Mouse (Mus musculus) midbrain, embryonic 15.5 days (tissue): ENCODE measurements around the gene Mptx2. TPM values are rescaled to one million over a fixed set of nuclear protein-coding genes. Genes with fewer than 3 reads are reported as not detected.
"Not testable (repeated sequence)": the region's sequence is repeated elsewhere in the genome, so short reads cannot be mapped to it uniquely, and the experiment has no call there.

ENCODE experiments used
- ATAC-seq: fragments of 200-750 bp; cut with Nextera tagmentation; replicated peaks from 2 replicates; pipeline ENCODE4 v1.8.0; 2017; ENCODE audit warnings: moderate TSS enrichment
- H3K27ac ChIP-seq: fragments of 300-500 bp; sonication (generic); 2 replicates; pipeline ENCODE4 v1.5.1; 2015; ENCODE audit warnings: mild to moderate bottlenecking, inconsistent platforms
- H3K27me3 ChIP-seq: fragments of 300-500 bp; sonication (generic); replicated peaks from 2 replicates; pipeline ENCODE4 v1.6.1; 2015; ENCODE audit warnings: inconsistent platforms
- H3K36me3 ChIP-seq: fragments of 300-500 bp; sonication (generic); replicated peaks from 2 replicates; pipeline ENCODE4 v1.6.1; 2015; ENCODE audit warnings: inconsistent platforms
- H3K4me1 ChIP-seq: fragments of 300-500 bp; sonication (generic); 2 replicates; pipeline ENCODE4 v1.6.1; 2015; ENCODE audit warnings: inconsistent platforms
- H3K4me2 ChIP-seq: fragments of 300-500 bp; sonication (generic); 2 replicates; pipeline ENCODE4 v1.6.1; 2015; ENCODE audit warnings: inconsistent platforms, mild to moderate bottlenecking, moderate library complexity
- H3K4me3 ChIP-seq: fragments of 300-500 bp; sonication (generic); 2 replicates; pipeline ENCODE4 v1.5.1; 2015; ENCODE audit warnings: mild to moderate bottlenecking, inconsistent platforms
- H3K9ac ChIP-seq: fragments of 300-500 bp; sonication (generic); 2 replicates; pipeline ENCODE4 v1.6.1; 2015; ENCODE audit warnings: mild to moderate bottlenecking, inconsistent platforms
- H3K9me3 ChIP-seq: fragments of 300-500 bp; sonication (generic); 2 replicates; pipeline ENCODE4 v1.6.1; 2016; ENCODE audit warnings: inconsistent platforms
- WGBS: fragments of 180-500 bp; shearing (Covaris S2); methylation state at CpG from one replicate; pipeline ENCODE4 v1.1.7; 2015; ENCODE audit warnings: mixed read lengths; 5-methylcytosine and 5-hydroxymethylcytosine counted together
- polyA plus RNA-seq: library from polyadenylated mRNA; unstranded; fragments of >200 nt; fragmentation: Nextera tagmentation; extraction: Ambion mirVana; gene quantifications from 2 replicates; pipeline ENCODE4 v1.2.1, GENCODE M21; 2015

The Mptx2 gene
- not detected in 2 replicates for polyA plus RNA-seq

GRCm38 (mm10) chr1:173277677-173278076 lies at the start of gene Mptx2:
TSS of gene Mptx2 (minus strand) at chr1:173277777.
- Histone ChIP-seq H3K9me3 (no peaks in the 10 kb centered on the region), H3K4me2 (no peak within 1 kb of the TSS)
- 82% methylated on average over 3 of the region's 3 CpGs for WGBS

GRCm38 (mm10) chr1:173326552-173326951 lies 49.0 kb upstream of the Mptx2 start:
- no peak for ATAC-seq
- Histone ChIP-seq H3K27ac (no peak overlapping the region), H3K9ac (no peak overlapping the region), H3K36me3 (no peaks in the 10 kb centered on the region), H3K4me3 (no peak overlapping the region), H3K4me1 (peaks cover 17% of the 10 kb centered on the region), H3K4me2 (no peak overlapping the region), H3K9me3 (no peaks in the 10 kb centered on the region), H3K27me3 (no peaks in the 10 kb centered on the region)
- 63% methylated on average over 1 of the region's 1 CpGs for WGBS

More at GRCm38 (mm10) chr1:173277677-173278076, at the start of gene Mptx2:
- Histone ChIP-seq H3K4me1 (no peaks in the 10 kb centered on the region), H3K27me3 (no peaks in the 10 kb centered on the region), H3K9ac (no peak within 1 kb of the TSS), H3K27ac (no peak within 1 kb of the TSS), H3K4me3 (no peak within 1 kb of the TSS), H3K36me3 (no peaks in the 10 kb centered on the region)
- ATAC-seq: no peak

GRCm38 (mm10) chr1:173325395-173325794 lies 47.8 kb upstream of the Mptx2 start:
- no peak overlapping the region for H3K27ac ChIP-seq
- WGBS: 94% methylated on average over 1 of the region's 1 CpGs
- no peaks in the 10 kb centered on the region for H3K36me3 ChIP-seq
- H3K4me1 ChIP-seq: peaks cover 15% of the 10 kb centered on the region
- H3K9me3 ChIP-seq: no peaks in the 10 kb centered on the region
- ATAC-seq: no peak
- H3K9ac ChIP-seq: no peak overlapping the region
- H3K27me3 ChIP-seq: no peaks in the 10 kb centered on the region
- H3K4me3 ChIP-seq: no peak overlapping the region
- no peak overlapping the region for H3K4me2 ChIP-seq

- Histone ChIP-seq H3K9ac (no peak overlapping the region), H3K9me3 (no peaks in the 10 kb centered on the region), H3K4me2 (no peak overlapping the region), H3K4me3 (no peak overlapping the region), H3K36me3 (no peaks in the 10 kb centered on the region), H3K4me1 (peaks cover 11% of the 10 kb centered on the region), H3K27me3 (no peaks in the 10 kb centered on the region), H3K27ac (no peak overlapping the region)
- WGBS: 63% methylated on average over 4 of the region's 4 CpGs
- ATAC-seq: no peak
Measured at GRCm38 (mm10) chr1:173324961-173325360, 47.4 kb upstream of the Mptx2 start.

- H3K4me1 ChIP-seq: peaks cover 4% of the 10 kb centered on the region; the same call in 1 of the 2 replicates
- H3K36me3 ChIP-seq: no peaks in the 10 kb centered on the region
- H3K9ac ChIP-seq: no peak overlapping the region
- H3K27ac ChIP-seq: no peak overlapping the region
- no peaks in the 10 kb centered on the region for H3K9me3 ChIP-seq
- no peak overlapping the region for H3K4me3 ChIP-seq
- no peak for ATAC-seq
- 23% methylated on average over 5 of the region's 5 CpGs for WGBS
- no peaks in the 10 kb centered on the region for H3K27me3 ChIP-seq
- H3K4me2 ChIP-seq: no peak overlapping the region
Measured at GRCm38 (mm10) chr1:173323839-173324585, 46.4 kb upstream of the Mptx2 start.

GRCm38 (mm10) chr1:173322249-173322627 lies 44.7 kb upstream of the Mptx2 start:
- no peaks in the 10 kb centered on the region for H3K9me3 ChIP-seq
- H3K27ac ChIP-seq: no peak overlapping the region
- no peak overlapping the region for H3K9ac ChIP-seq
- ATAC-seq: no peak; the same call in 1 of the 2 replicates
- no peaks in the 10 kb centered on the region for H3K27me3 ChIP-seq
- 64% methylated on average over 6 of the region's 6 CpGs for WGBS
- H3K36me3 ChIP-seq: no peaks in the 10 kb centered on the region
- no peaks in the 10 kb centered on the region for H3K4me1 ChIP-seq
- H3K4me2 ChIP-seq: no peak overlapping the region
- H3K4me3 ChIP-seq: no peak overlapping the region

- H3K4me1 ChIP-seq: no peaks in the 10 kb centered on the region
- ATAC-seq: no peak; the same call in 1 of the 2 replicates
- no peaks in the 10 kb centered on the region for H3K27me3 ChIP-seq
- H3K36me3 ChIP-seq: no peaks in the 10 kb centered on the region
- no peak overlapping the region for H3K27ac ChIP-seq
- no peaks in the 10 kb centered on the region for H3K9me3 ChIP-seq
- no peak overlapping the region for H3K4me3 ChIP-seq
- no peak overlapping the region for H3K4me2 ChIP-seq
- 55% methylated on average over 8 of the region's 8 CpGs for WGBS
- no peak overlapping the region for H3K9ac ChIP-seq
Measured at GRCm38 (mm10) chr1:173321593-173322248, 44.1 kb upstream of the Mptx2 start.

- H3K36me3 ChIP-seq: no peaks in the 10 kb centered on the region
- ATAC-seq: no peak
- H3K4me1 ChIP-seq: no peaks in the 10 kb centered on the region
- no peak overlapping the region for H3K4me2 ChIP-seq
- H3K27ac ChIP-seq: no peak overlapping the region
- 90% methylated on average over 2 of the region's 2 CpGs for WGBS
- no peaks in the 10 kb centered on the region for H3K9me3 ChIP-seq
- no peak overlapping the region for H3K4me3 ChIP-seq
- no peak overlapping the region for H3K9ac ChIP-seq
- H3K27me3 ChIP-seq: no peaks in the 10 kb centered on the region
Measured at GRCm38 (mm10) chr1:173317925-173318477, 40.4 kb upstream of the Mptx2 start.

GRCm38 (mm10) chr1:173315725-173316124 lies 38.1 kb upstream of the Mptx2 start:
- H3K9ac ChIP-seq: no peak overlapping the region
- no peaks in the 10 kb centered on the region for H3K36me3 ChIP-seq
- H3K27ac ChIP-seq: no peak overlapping the region
- H3K4me1 ChIP-seq: no peaks in the 10 kb centered on the region
- no peaks in the 10 kb centered on the region for H3K27me3 ChIP-seq
- ATAC-seq: no peak
- no peak overlapping the region for H3K4me2 ChIP-seq
- 86% methylated on average over 3 of the region's 3 CpGs for WGBS
- no peak overlapping the region for H3K4me3 ChIP-seq
- H3K9me3 ChIP-seq: no peaks in the 10 kb centered on the region

- not testable (repeated sequence) for H3K27ac ChIP-seq, H3K4me2 ChIP-seq, H3K4me1 ChIP-seq, H3K27me3 ChIP-seq, H3K9ac ChIP-seq, H3K9me3 ChIP-seq, H3K36me3 ChIP-seq, H3K4me3 ChIP-seq, ATAC-seq
- WGBS: 85% methylated on average over 7 of the region's 7 CpGs
Measured at GRCm38 (mm10) chr1:173313535-173314050, 36.0 kb upstream of the Mptx2 start.

- H3K36me3 ChIP-seq, ATAC-seq, H3K9me3 ChIP-seq, H3K9ac ChIP-seq, H3K4me3 ChIP-seq, H3K27ac ChIP-seq, H3K27me3 ChIP-seq, H3K4me2 ChIP-seq, H3K4me1 ChIP-seq: not testable (repeated sequence)
- 44% methylated on average over 3 of the region's 3 CpGs for WGBS
Measured at GRCm38 (mm10) chr1:173302795-173303194, 25.2 kb upstream of the Mptx2 start.

- no peak for ATAC-seq
- no peak within 1 kb of the TSS for H3K27ac ChIP-seq
- H3K27me3 ChIP-seq: no peaks in the 10 kb centered on the region
Measured at GRCm38 (mm10) chr1:173265701-173266100, 11.9 kb downstream of the Mptx2 start, which contains the start of gene Olfr418. TSS of gene Olfr418 (plus strand) at chr1:173266001.

More at GRCm38 (mm10) chr1:173265701-173266100, 11.9 kb downstream of the Mptx2 start, which contains the start of gene Olfr418:
- no peak within 1 kb of the TSS for H3K9ac ChIP-seq
- H3K36me3 ChIP-seq: no peaks in the 10 kb centered on the region
- no peaks in the 10 kb centered on the region for H3K4me1 ChIP-seq
- H3K9me3 ChIP-seq: no peaks in the 10 kb centered on the region
- no peak within 1 kb of the TSS for H3K4me3 ChIP-seq
- no peak within 1 kb of the TSS for H3K4me2 ChIP-seq
